Mouse (Mus musculus) CD4-positive, CD25-positive, alpha-beta regulatory T cell, adult 4 months (primary cell): ENCODE results near the gene Akap2. TPM values are rescaled to one million over a fixed set of nuclear protein-coding genes. Genes with fewer than 3 reads are reported as not detected.

Source experiments
- ATAC-seq: one replicate; pipeline ENCODE4 v1.8.0; 2017
- polyA plus RNA-seq, 2 experiments: library from polyadenylated mRNA; unstranded; fragments of 100-300 nt; shearing (Covaris generic); gene quantifications; one replicate each; pipeline ENCODE4 v1.2.1; 2017

Gene Akap2
- polyA plus RNA-seq, 2 experiments from 2014 or later = 4.3 to 4.5 TPM

GRCm38 (mm10) chr4:57915216-57915965, 197.9 kb downstream of the Akap2 start:
- peak; percentile 77 for ATAC-seq

- peak; percentile 48 for ATAC-seq
Measured at GRCm38 (mm10) chr4:57916201-57916661, 198.8 kb downstream of the Akap2 start, which contains the start of gene D630039A03Rik. Gene D630039A03Rik (minus strand): TSS chr4:57916297.

GRCm38 (mm10) chr4:57916711-57917110, 199.3 kb downstream of the Akap2 start:
- ATAC-seq = no peak

GRCm38 (mm10) chr4:57919494-57920423, 202.3 kb downstream of the Akap2 start:
- ATAC-seq = no peak

GRCm38 (mm10) chr4:57920522-57920921, 203.1 kb downstream of the Akap2 start:
- no peak for ATAC-seq

- ATAC-seq = no peak
Measured at GRCm38 (mm10) chr4:57922171-57922570, 204.7 kb downstream of the Akap2 start.

- no peak for ATAC-seq
Measured at GRCm38 (mm10) chr4:57924556-57925071, 207.2 kb downstream of the Akap2 start.

GRCm38 (mm10) chr4:57927464-57928205, 210.2 kb downstream of the Akap2 start:
- peak; percentile 85 for ATAC-seq

GRCm38 (mm10) chr4:57930559-57931170, 213.2 kb downstream of the Akap2 start:
- ATAC-seq = no peak

GRCm38 (mm10) chr4:57934181-57934580, 216.7 kb downstream of the Akap2 start:
- no peak for ATAC-seq

GRCm38 (mm10) chr4:57937292-57937691, 219.8 kb downstream of the Akap2 start:
- no peak for ATAC-seq

GRCm38 (mm10) chr4:57940631-57941030, 223.2 kb downstream of the Akap2 start:
- no peak for ATAC-seq

GRCm38 (mm10) chr4:57942892-57943291, 225.4 kb downstream of the Akap2 start:
- no peak for ATAC-seq

Other genes starting within 250 kb of the Akap2 start
- gene Pakap, start 149.5 kb upstream of the Akap2 start, polyA plus RNA-seq = 1 to 10 TPM; 2.3 to 3.7 TPM
- 10 to 100 TPM in 1 of 2 experiments, 1 to 10 TPM in 1; 9.2 to 13.9 TPM for gene D630039A03Rik, start 198.6 kb downstream of the Akap2 start, polyA plus RNA-seq
- 100 to 1,000 TPM in 1 of 2 experiments, 10 to 100 TPM in 1; 96.6 to 129 TPM for gene Txn1, start 238.8 kb downstream of the Akap2 start, polyA plus RNA-seq